Mouse (Mus musculus) neural tube, embryonic 12.5 days (tissue): ENCODE measurements at regions not wholly inside any gene's neighbourhood (a gene's known extent, or its start where the extent isn't known, plus 50 kb on each side); places are given as distances from the start of the nearest gene placed in this dataset.

Source experiments
- ATAC-seq: fragments of 200-750 bp; cut with Nextera tagmentation; 2 replicates; pipeline ENCODE4 v1.8.0; 2017; ENCODE audit warnings: low read depth, mild to moderate bottlenecking, moderate TSS enrichment, moderate library complexity; ENCODE audit not compliant: low FRiP score
- H3K27ac ChIP-seq: fragments of 300-500 bp; sonication (generic); 2 replicates; pipeline ENCODE4 v1.5.1; 2016
- H3K27me3 ChIP-seq: fragments of 300-500 bp; sonication (generic); replicated peaks from 2 replicates; pipeline ENCODE4 v1.6.1; 2016; ENCODE audit warnings: mild to moderate bottlenecking
- H3K36me3 ChIP-seq: fragments of 300-500 bp; sonication (generic); 2 replicates; pipeline ENCODE4 v1.6.1; 2016; ENCODE audit warnings: mild to moderate bottlenecking
- H3K4me1 ChIP-seq: fragments of 300-500 bp; sonication (generic); 2 replicates; pipeline ENCODE4 v1.6.1; 2016
- H3K4me2 ChIP-seq: fragments of 300-500 bp; sonication (generic); replicated peaks from 2 replicates; pipeline ENCODE4 v1.6.1; 2016; ENCODE audit warnings: mild to moderate bottlenecking
- H3K4me3 ChIP-seq: fragments of 300-500 bp; sonication (generic); 2 replicates; pipeline ENCODE4 v1.5.1; 2016
- H3K9ac ChIP-seq: fragments of 300-500 bp; sonication (generic); 2 replicates; pipeline ENCODE4 v1.6.1; 2016; ENCODE audit warnings: mild to moderate bottlenecking
- H3K9me3 ChIP-seq: fragments of 300-500 bp; sonication (generic); 2 replicates; pipeline ENCODE4 v1.6.1; 2016; ENCODE audit warnings: mild to moderate bottlenecking
- WGBS: fragments of 180-500 bp; shearing (Covaris S2); methylation state at CpG from one replicate; pipeline ENCODE4 v1.1.7; 2016; 5-methylcytosine and 5-hydroxymethylcytosine counted together

- ATAC-seq: no peak
- WGBS: 86% methylated on average over 2 of the region's 2 CpGs
- H3K27me3 ChIP-seq: no peaks in the 10 kb centered on the region
- H3K9me3 ChIP-seq: no peaks in the 10 kb centered on the region
- H3K9ac ChIP-seq: no peak overlapping the region
- no peaks in the 10 kb centered on the region for H3K4me1 ChIP-seq
- no peak overlapping the region for H3K4me2 ChIP-seq
- no peak overlapping the region for H3K4me3 ChIP-seq
- no peak overlapping the region for H3K27ac ChIP-seq
- H3K36me3 ChIP-seq: no peaks in the 10 kb centered on the region
Measured at GRCm38 (mm10) chr2:110540140-110540539, 57.0 kb upstream of the Slc5a12 start.

- Histone ChIP-seq H3K27me3 (no peaks in the 10 kb centered on the region), H3K9me3 (no peaks in the 10 kb centered on the region), H3K4me2 (no peak overlapping the region), H3K4me3 (no peak overlapping the region), H3K9ac (no peak overlapping the region), H3K27ac (no peak overlapping the region), H3K36me3 (no peaks in the 10 kb centered on the region), H3K4me1 (no peaks in the 10 kb centered on the region)
- ATAC-seq: 0 out of 2 replicates have a peak, but pooled peaks have one; percentile 37
- 76% methylated on average over 6 of the region's 6 CpGs for WGBS
Measured at GRCm38 (mm10) chr2:110540570-110541357, 56.3 kb upstream of the Slc5a12 start.

GRCm38 (mm10) chr2:110541358-110541737, 55.8 kb upstream of the Slc5a12 start:
- Histone ChIP-seq H3K9ac (no peak overlapping the region), H3K27me3 (no peaks in the 10 kb centered on the region), H3K4me2 (no peak overlapping the region), H3K9me3 (no peaks in the 10 kb centered on the region), H3K4me3 (no peak overlapping the region), H3K4me1 (no peaks in the 10 kb centered on the region), H3K27ac (no peak overlapping the region), H3K36me3 (no peaks in the 10 kb centered on the region)
- 86% methylated on average over 5 of the region's 5 CpGs for WGBS
- ATAC-seq: no peak
